Mouse (Mus musculus) ES-Bruce4 (cell line): Measurements from ENCODE around the gene Olfr623.

Experiments
- CTCF ChIP-seq: IDR thresholded peaks from one replicate; pipeline ENCODE4 v1.8.1; 2011; ENCODE audit warnings: low read depth, low read length
- EP300 ChIP-seq: IDR thresholded peaks from 2 replicates; pipeline ENCODE4 v1.6.1; 2011; ENCODE audit warnings: low read depth, low read length; ENCODE audit not compliant: insufficient read depth
- POLR2A ChIP-seq: IDR thresholded peaks from one replicate; pipeline ENCODE4 v1.8.1; 2011; ENCODE audit warnings: low read length; ENCODE audit not compliant: insufficient read depth

GRCm38 (mm10) chr7:103644070-103644469 is 19.4 kb downstream of the Olfr623 start:
- TF ChIP-seq CTCF (no peak), POLR2A (no peak), EP300 (no peak)
